Mouse (Mus musculus): ENCODE data around the gene Dennd4b.
"Not testable (repeated sequence)": the region's sequence is repeated elsewhere in the genome, so short reads cannot be mapped to it uniquely, and the experiment has no call there.

The Dennd4b gene

GRCm38 (mm10) chr3:90265034-90265931 is at the start of gene Dennd4b:
Gene Dennd4b (plus strand): TSS chr3:90265185.
- peak; percentile 95 to 96 for DNase-seq

GRCm38 (mm10) chr3:90215825-90216380 is 49.1 kb upstream of the Dennd4b start:
- peak; percentile 38 to 51 for DNase-seq

GRCm38 (mm10) chr3:90220088-90220487 is 44.9 kb upstream of the Dennd4b start:
- DNase-seq = peak; percentile 67 to 70

GRCm38 (mm10) chr3:90220531-90220951 is 44.4 kb upstream of the Dennd4b start:
- peak; percentile 15 for DNase-seq

GRCm38 (mm10) chr3:90221123-90221522 is 43.9 kb upstream of the Dennd4b start:
- DNase-seq = no peak

- DNase-seq = no peak
These were observed 42.5 kb upstream of the Dennd4b start for GRCm38 (mm10) chr3:90222455-90222854.

GRCm38 (mm10) chr3:90222941-90223340 is 42.0 kb upstream of the Dennd4b start:
- DNase-seq = no peak

- DNase-seq = no peak
These were observed 40.7 kb upstream of the Dennd4b start for GRCm38 (mm10) chr3:90224331-90224730.

- DNase-seq = no peak
These were observed 33.9 kb upstream of the Dennd4b start for GRCm38 (mm10) chr3:90231075-90231474.

GRCm38 (mm10) chr3:90231507-90232333 is 33.3 kb upstream of the Dennd4b start, which contains the start of gene Jtb:
Gene Jtb (plus strand): TSS chr3:90231597.
- DNase-seq = peak; percentile 88 to 89

GRCm38 (mm10) chr3:90241251-90241650 is 23.7 kb upstream of the Dennd4b start:
- DNase-seq = peak in 1 of 2 experiments; percentile 15

- DNase-seq = no peak
These were observed 23.2 kb upstream of the Dennd4b start for GRCm38 (mm10) chr3:90241669-90242358.

- DNase-seq = no peak
These were observed 21.8 kb upstream of the Dennd4b start, which contains the start of gene Creb3l4 for GRCm38 (mm10) chr3:90242984-90243775. Gene Creb3l4 (minus strand): TSS chr3:90243512.

- DNase-seq = no peak
These were observed 19.6 kb upstream of the Dennd4b start for GRCm38 (mm10) chr3:90245406-90245805.

- no peak for DNase-seq
These were observed 17.4 kb upstream of the Dennd4b start for GRCm38 (mm10) chr3:90247630-90247959.

GRCm38 (mm10) chr3:90247960-90248745 is 16.8 kb upstream of the Dennd4b start, which contains the start of gene Slc39a1:
Gene Slc39a1 (plus strand): TSS chr3:90248172.
- DNase-seq = peak; percentile 85

- DNase-seq = peak; percentile 27 to 31
These were observed 16.3 kb upstream of the Dennd4b start for GRCm38 (mm10) chr3:90248746-90249100.

GRCm38 (mm10) chr3:90250791-90251190 is 14.2 kb upstream of the Dennd4b start:
- no peak for DNase-seq

- DNase-seq = not testable (repeated sequence)
These were observed 13.2 kb upstream of the Dennd4b start for GRCm38 (mm10) chr3:90251731-90252226.

GRCm38 (mm10) chr3:90252659-90253058 is 12.3 kb upstream of the Dennd4b start:
- not testable (repeated sequence) for DNase-seq

GRCm38 (mm10) chr3:90253174-90253573 is 11.8 kb upstream of the Dennd4b start:
- peak in 1 of 2 experiments; percentile 17 for DNase-seq

Data from B cell, adult 2 months (primary cell).